Mouse (Mus musculus): ENCODE measurements around the gene Foxo3. TPM values are rescaled to one million over a fixed set of nuclear protein-coding genes. Genes with fewer than 3 reads are reported as not detected.

The Foxo3 gene
- 36.1 TPM for polyA plus RNA-seq (2014; fragmentation: Illumina TruSeq; extraction: RNeasy Lipid Tissue Mini Kit (QIAGEN cat#74804))

DNA sequence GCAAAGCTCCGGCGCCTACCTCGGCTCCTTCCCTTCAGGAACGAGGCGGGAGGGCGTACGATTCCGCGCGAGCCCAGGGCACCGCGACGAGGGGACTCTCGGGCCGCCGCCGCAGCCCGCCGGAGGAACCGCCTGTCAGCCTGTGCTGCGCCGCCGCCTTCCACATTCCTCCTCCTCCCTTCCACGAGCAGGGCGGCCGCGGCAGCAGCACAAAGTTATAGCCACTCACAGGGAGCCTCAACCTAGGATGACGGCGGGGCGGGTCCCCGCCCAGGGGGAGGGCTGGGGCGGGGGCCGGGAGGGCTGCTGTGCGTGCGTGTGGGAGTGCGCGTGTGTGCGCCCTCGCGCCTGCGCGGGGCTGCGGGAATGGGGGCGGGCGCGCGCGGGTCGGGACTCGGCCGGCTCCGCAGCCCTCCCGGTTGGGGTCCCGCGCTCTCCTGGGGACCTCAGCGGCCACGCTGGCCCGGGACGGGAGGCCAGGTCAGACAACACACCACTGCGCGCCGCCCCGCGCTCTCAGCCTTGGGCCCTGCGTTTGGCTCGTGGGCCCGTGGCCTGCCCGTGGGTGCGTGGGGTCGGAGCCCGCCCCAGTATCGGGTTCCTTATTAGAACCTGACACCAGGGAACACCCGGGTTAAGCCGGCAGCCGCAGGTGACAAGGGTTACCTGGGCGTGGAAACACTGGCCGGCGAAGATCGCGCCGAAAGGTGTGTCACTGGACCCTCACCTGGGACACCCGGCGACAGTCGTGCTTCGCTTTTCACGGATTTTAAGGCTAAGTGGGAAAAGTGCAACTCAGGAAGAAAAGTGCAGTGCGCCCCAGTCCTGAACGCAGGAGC is at the start of gene Foxo3:
Foxo3 (minus strand) TSS at position 249 of the 839 bp plus-strand sequence.

Other genes with a start within 250 kb of the Foxo3 start
- gene Afg1l, start 201.8 kb upstream of the Foxo3 start, polyA plus RNA-seq (2014; fragmentation: Illumina TruSeq; extraction: RNeasy Lipid Tissue Mini Kit (QIAGEN cat#74804)), result 6.6 TPM
- 202 TPM for gene Snx3, start 225.3 kb upstream of the Foxo3 start, polyA plus RNA-seq (2014; fragmentation: Illumina TruSeq; extraction: RNeasy Lipid Tissue Mini Kit (QIAGEN cat#74804))